Mouse (Mus musculus) embryonic facial prominence, embryonic 15.5 days (tissue): ENCODE results near the gene Zswim9. TPM values are rescaled to one million over a fixed set of nuclear protein-coding genes. Genes with fewer than 3 reads are reported as not detected.

ENCODE experiments used
- ATAC-seq: fragments of 200-750 bp; cut with Nextera tagmentation; 2 replicates; pipeline ENCODE4 v1.8.0; 2017; ENCODE audit warnings: low read depth, moderate TSS enrichment; ENCODE audit not compliant: insufficient number of reproducible peaks, low FRiP score, low TSS enrichment
- H3K27ac ChIP-seq: fragments of 300-500 bp; sonication (generic); replicated peaks from 2 replicates; pipeline ENCODE4 v1.5.1; 2015; ENCODE audit warnings: mild to moderate bottlenecking, inconsistent platforms
- H3K27me3 ChIP-seq: fragments of 300-500 bp; sonication (generic); 2 replicates; pipeline ENCODE4 v1.6.1; 2015; ENCODE audit warnings: inconsistent platforms
- H3K36me3 ChIP-seq: fragments of 300-500 bp; sonication (generic); 2 replicates; pipeline ENCODE4 v1.6.1; 2015; ENCODE audit warnings: mild to moderate bottlenecking, inconsistent platforms
- H3K4me1 ChIP-seq: fragments of 300-500 bp; sonication (generic); 2 replicates; pipeline ENCODE4 v1.6.1; 2015; ENCODE audit warnings: inconsistent platforms
- H3K4me2 ChIP-seq: fragments of 300-500 bp; sonication (generic); replicated peaks from 2 replicates; pipeline ENCODE4 v1.6.1; 2015; ENCODE audit warnings: mild to moderate bottlenecking, inconsistent platforms
- H3K4me3 ChIP-seq: fragments of 300-500 bp; sonication (generic); replicated peaks from 2 replicates; pipeline ENCODE4 v1.5.1; 2015; ENCODE audit warnings: mild to moderate bottlenecking, inconsistent platforms
- H3K9ac ChIP-seq: fragments of 300-500 bp; sonication (generic); 2 replicates; pipeline ENCODE4 v1.6.1; 2015; ENCODE audit warnings: inconsistent platforms
- H3K9me3 ChIP-seq: fragments of 300-500 bp; sonication (generic); replicated peaks from 2 replicates; pipeline ENCODE4 v1.6.1; 2016; ENCODE audit warnings: inconsistent platforms
- WGBS: fragments of 180-500 bp; shearing (Covaris S2); methylation state at CpG from one replicate; pipeline ENCODE4 v1.1.7; 2015; 5-methylcytosine and 5-hydroxymethylcytosine counted together
- polyA plus RNA-seq: library from polyadenylated mRNA; unstranded; fragments of >200 nt; fragmentation: Nextera tagmentation; extraction: Ambion mirVana; gene quantifications from 2 replicates; pipeline ENCODE4 v1.2.1, GENCODE M21; 2015

Zswim9 gene
- polyA plus RNA-seq, 1 experiment from 2014 or later = 10.7 TPM

DNA sequence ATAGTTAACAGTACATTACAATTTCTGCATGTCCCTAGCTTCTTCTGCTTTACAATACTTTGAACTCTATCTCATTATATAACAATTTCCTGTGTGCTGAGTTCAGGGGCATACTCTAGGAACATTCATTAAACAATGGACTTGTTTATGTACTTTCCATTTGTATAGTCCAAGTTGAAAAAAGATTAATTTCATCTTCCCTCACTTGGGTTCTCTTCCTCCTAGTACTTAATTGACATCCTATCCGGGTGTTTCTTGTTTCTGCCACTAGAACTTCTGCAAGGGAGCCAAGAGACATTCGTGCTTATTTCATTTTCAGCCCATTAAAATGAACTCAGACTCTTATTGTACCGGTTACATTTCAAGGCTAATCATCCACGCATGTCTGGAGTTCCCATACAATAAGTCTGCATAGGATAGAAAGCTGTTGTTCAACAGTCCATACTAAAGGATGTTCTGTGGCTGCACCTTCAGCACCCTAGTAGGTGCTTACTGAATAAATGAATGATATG is 9.7 kb downstream of the Zswim9 start:
- Histone ChIP-seq H3K27ac (no peak overlapping the region), H3K36me3 (peaks cover 4% of the 10 kb centered on the region; the same call in 1 of the 2 replicates), H3K9me3 (no peaks in the 10 kb centered on the region), H3K27me3 (no peaks in the 10 kb centered on the region), H3K4me1 (no peaks in the 10 kb centered on the region), H3K4me3 (no peak overlapping the region), H3K9ac (no peak overlapping the region), H3K4me2 (no peak overlapping the region)
- ATAC-seq = no peak
- WGBS = 74% methylated on average over 4 of the region's 4 CpGs

DNA sequence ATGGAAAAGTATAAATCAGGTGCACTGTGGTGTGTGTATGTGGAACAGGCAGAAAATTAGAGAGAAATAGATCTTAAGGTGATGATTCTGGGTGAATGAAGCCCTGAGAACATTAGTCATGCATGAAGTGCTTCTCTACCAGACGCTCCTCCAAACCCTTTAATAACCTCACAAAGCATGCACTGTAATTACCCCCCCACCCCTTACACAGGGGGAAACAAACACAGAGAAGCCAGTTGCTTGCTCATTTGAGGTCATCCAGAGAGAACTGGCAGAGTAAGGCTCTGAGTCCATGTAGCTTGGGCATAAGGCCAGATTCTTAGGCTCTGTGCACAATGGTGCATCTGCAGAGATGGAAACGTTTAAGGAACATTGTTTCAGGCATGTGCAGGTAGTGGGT is 14.1 kb downstream of the Zswim9 start:
- Histone ChIP-seq H3K4me2 (no peak overlapping the region), H3K36me3 (no peaks in the 10 kb centered on the region), H3K4me3 (no peak overlapping the region), H3K27ac (no peak overlapping the region), H3K27me3 (no peaks in the 10 kb centered on the region), H3K9ac (no peak overlapping the region), H3K9me3 (no peaks in the 10 kb centered on the region), H3K4me1 (no peaks in the 10 kb centered on the region)
- 46% methylated on average over 2 of the region's 2 CpGs for WGBS
- ATAC-seq = no peak

DNA sequence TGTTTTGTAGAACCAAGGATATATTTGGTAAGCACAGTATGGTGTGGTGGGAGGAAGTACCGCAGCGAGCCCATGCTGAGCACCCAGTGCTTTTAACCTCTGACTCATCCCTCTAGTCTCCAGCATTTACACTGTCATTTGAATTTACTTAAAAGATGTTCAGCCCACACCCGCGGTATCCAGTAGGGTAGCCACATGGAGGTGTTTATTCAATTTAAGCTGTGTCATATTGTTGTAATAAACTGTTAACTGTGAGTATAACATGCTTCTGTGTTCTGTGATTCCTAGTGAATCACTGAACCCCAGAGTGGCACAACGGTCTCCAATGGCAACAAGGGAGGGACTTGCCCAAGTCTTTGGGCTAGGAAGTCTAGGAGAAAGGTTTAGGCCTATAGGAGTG is 14.7 kb downstream of the Zswim9 start:
- ATAC-seq = no peak
- 77% methylated on average over 5 of the region's 5 CpGs for WGBS

DNA sequence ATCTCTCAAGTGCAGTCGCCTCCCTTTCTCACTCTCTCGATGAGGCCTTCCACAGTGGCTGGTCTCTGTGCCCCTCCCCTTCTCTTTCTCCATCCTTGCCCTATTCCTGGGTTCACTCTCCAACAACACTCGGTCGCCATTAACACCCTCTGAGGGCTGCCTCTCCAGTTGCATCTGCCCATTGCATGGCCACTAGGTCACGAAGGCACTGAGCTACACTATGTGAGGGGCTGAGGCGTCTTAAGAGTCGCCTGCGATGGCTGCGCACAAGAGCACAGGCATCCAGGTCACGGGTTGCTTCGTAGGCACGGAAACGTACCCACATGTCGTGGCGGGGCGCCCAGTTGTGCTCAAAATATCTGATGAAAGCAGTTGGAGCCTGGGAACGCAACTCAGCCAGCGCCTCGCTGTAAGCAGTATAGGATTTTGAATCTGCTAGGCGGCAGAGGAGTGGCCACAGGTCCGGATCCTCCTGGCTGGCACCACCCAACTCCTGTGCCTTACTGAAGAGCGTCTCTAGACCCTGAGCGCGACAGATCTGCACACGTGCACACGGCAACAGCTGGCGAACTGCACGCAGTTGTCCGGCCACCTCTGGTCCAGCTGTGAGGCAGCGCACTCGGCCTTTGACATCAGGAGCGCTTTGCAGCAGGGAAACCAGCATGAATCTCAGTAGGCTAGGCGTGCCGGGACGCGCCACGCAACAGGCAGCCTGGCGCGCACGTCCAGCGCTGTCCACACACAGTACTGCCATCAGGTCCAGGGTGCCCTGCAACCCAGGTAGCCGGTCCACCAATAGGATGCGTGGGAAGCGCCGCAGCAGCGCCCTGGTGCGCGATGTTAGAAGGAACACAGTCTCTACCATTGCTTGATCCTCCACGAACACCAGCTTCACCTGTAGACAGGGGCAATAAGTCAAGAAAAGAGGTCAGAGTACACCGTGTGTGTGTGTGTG is 17.5 kb downstream of the Zswim9 start:
- Histone ChIP-seq H3K4me2 (no peak overlapping the region; the same call in 1 of the 2 replicates), H3K27ac (no peak overlapping the region), H3K4me3 (no peak overlapping the region), H3K4me1 (no peaks in the 10 kb centered on the region), H3K36me3 (no peaks in the 10 kb centered on the region), H3K27me3 (no peaks in the 10 kb centered on the region), H3K9ac (no peak overlapping the region), H3K9me3 (no peaks in the 10 kb centered on the region)
- WGBS = 50% methylated on average over 50 of the region's 50 CpGs
- ATAC-seq = no peak

More for the DNA sequence above, 14.7 kb downstream of the Zswim9 start:
- Histone ChIP-seq H3K9ac (no peak overlapping the region), H3K27me3 (no peaks in the 10 kb centered on the region), H3K27ac (no peak overlapping the region), H3K4me2 (no peak overlapping the region), H3K4me1 (no peaks in the 10 kb centered on the region), H3K9me3 (no peaks in the 10 kb centered on the region), H3K4me3 (no peak overlapping the region), H3K36me3 (no peaks in the 10 kb centered on the region)

DNA sequence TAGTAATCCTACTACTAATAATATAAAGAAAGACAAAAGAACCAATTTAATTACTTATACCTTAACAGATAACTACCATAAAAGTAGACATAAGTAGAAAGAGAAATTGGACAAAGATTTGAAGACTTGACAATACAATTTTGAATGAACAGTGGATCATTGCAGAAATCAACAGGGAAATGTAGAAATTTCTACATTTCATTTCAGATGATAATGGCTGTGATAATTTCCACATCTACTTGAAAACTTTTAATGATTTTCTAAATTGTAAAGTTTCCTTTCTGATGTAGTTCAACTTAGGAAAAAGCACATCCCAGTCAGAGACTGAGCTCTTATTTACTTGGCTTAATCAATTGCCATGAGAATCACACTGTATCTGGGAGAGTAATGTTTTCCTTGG is 65.8 kb downstream of the Zswim9 start, which contains the start of gene Vmn1r89:
TSS of gene Vmn1r89 (plus strand) at position 301 of the 400 bp plus-strand sequence.
- no peaks in the 10 kb centered on the region for H3K9me3 ChIP-seq
- H3K4me1 ChIP-seq = no peaks in the 10 kb centered on the region
- no peaks in the 10 kb centered on the region for H3K36me3 ChIP-seq
- ATAC-seq = no peak
- no peak within 1 kb of the TSS for H3K4me2 ChIP-seq
- H3K27ac ChIP-seq = no peak within 1 kb of the TSS
- H3K27me3 ChIP-seq = no peaks in the 10 kb centered on the region
- H3K9ac ChIP-seq = no peak within 1 kb of the TSS
- no peak within 1 kb of the TSS for H3K4me3 ChIP-seq

Other genes starting within 250 kb of the Zswim9 start
- gene Chmp2a, start 243.9 kb downstream of the Zswim9 start, polyA plus RNA-seq = 179 and 184 TPM in 2 replicates
- 126 and 127 TPM in 2 replicates for gene Ube2m, start 240.4 kb downstream of the Zswim9 start, polyA plus RNA-seq
- gene Mzf1, start 224.0 kb downstream of the Zswim9 start, polyA plus RNA-seq = 4.4 and 4.6 TPM in 2 replicates
- gene Vmn1r85, start 183.5 kb downstream of the Zswim9 start, polyA plus RNA-seq = not detected in 2 replicates
- not detected in 2 replicates for gene Vmn1r86, start 158.8 kb downstream of the Zswim9 start, polyA plus RNA-seq
- 0.04 TPM in 1 of 2 replicates, not detected in the other for gene Vmn1r87, start 138.6 kb downstream of the Zswim9 start, polyA plus RNA-seq
- 0.03 TPM in 1 of 2 replicates, not detected in the other for gene Vmn1r88, start 119.2 kb downstream of the Zswim9 start, polyA plus RNA-seq
- not detected in 2 replicates for gene Vmn1r89, start 65.7 kb downstream of the Zswim9 start, polyA plus RNA-seq
- 82.4 and 84.8 TPM in 2 replicates for gene Lig1, start 1.4 kb downstream of the Zswim9 start, polyA plus RNA-seq
- gene Pla2g4c, start 45.9 kb upstream of the Zswim9 start, polyA plus RNA-seq = 1.2 TPM in 2 replicates
- not detected in 2 replicates for gene Cabp5, start 119.4 kb upstream of the Zswim9 start, polyA plus RNA-seq
- gene Bsph1, start 172.1 kb upstream of the Zswim9 start, polyA plus RNA-seq = not detected in 2 replicates